Mouse (Mus musculus): ENCODE measurements around the gene D230025D16Rik. TPM values are rescaled to one million over a fixed set of nuclear protein-coding genes. Genes with fewer than 3 reads are reported as not detected.

The D230025D16Rik gene
- total RNA-seq, 1 experiment from 2014 or later, result 32.3 TPM

GRCm38 (mm10) chr8:105233126-105233935 lies 8.4 kb downstream of the D230025D16Rik start:
- no peak for ATAC-seq (replicated peaks; ENCODE audit: insufficient number of reproducible peaks, low FRiP score, low TSS enrichment, poor library complexity, severe bottlenecking)

GRCm38 (mm10) chr8:105235206-105235605 lies 10.3 kb downstream of the D230025D16Rik start:
- ATAC-seq (replicated peaks; ENCODE audit: insufficient number of reproducible peaks, low FRiP score, low TSS enrichment, poor library complexity, severe bottlenecking), result no peak

GRCm38 (mm10) chr8:105237442-105238142 lies 12.6 kb downstream of the D230025D16Rik start:
- ATAC-seq (replicated peaks; ENCODE audit: insufficient number of reproducible peaks, low FRiP score, low TSS enrichment, poor library complexity, severe bottlenecking), result no peak

GRCm38 (mm10) chr8:105241016-105241415 lies 16.1 kb downstream of the D230025D16Rik start:
- ATAC-seq (replicated peaks; ENCODE audit: insufficient number of reproducible peaks, low FRiP score, low TSS enrichment, poor library complexity, severe bottlenecking), result no peak

GRCm38 (mm10) chr8:105251954-105252353 lies 27.0 kb downstream of the D230025D16Rik start:
- ATAC-seq (replicated peaks; ENCODE audit: insufficient number of reproducible peaks, low FRiP score, low TSS enrichment, poor library complexity, severe bottlenecking), result no peak

GRCm38 (mm10) chr8:105252680-105253537 lies 28.0 kb downstream of the D230025D16Rik start:
- ATAC-seq (replicated peaks; ENCODE audit: insufficient number of reproducible peaks, low FRiP score, low TSS enrichment, poor library complexity, severe bottlenecking), result no peak

GRCm38 (mm10) chr8:105253766-105254151 lies 28.8 kb downstream of the D230025D16Rik start:
- no peak for ATAC-seq (replicated peaks; ENCODE audit: insufficient number of reproducible peaks, low FRiP score, low TSS enrichment, poor library complexity, severe bottlenecking)

- ATAC-seq (replicated peaks; ENCODE audit: insufficient number of reproducible peaks, low FRiP score, low TSS enrichment, poor library complexity, severe bottlenecking), result peak; percentile 44; the same call in 1 of the 2 replicates
Measured at GRCm38 (mm10) chr8:105254152-105254965, 29.4 kb downstream of the D230025D16Rik start.

GRCm38 (mm10) chr8:105254966-105255350 lies 30.0 kb downstream of the D230025D16Rik start, which contains the start of gene B3gnt9:
Gene B3gnt9, minus strand, starts transcription at chr8:105255153.
- ATAC-seq (replicated peaks; ENCODE audit: insufficient number of reproducible peaks, low FRiP score, low TSS enrichment, poor library complexity, severe bottlenecking), result no peak

GRCm38 (mm10) chr8:105257318-105258114 lies 32.6 kb downstream of the D230025D16Rik start:
- ATAC-seq (replicated peaks; ENCODE audit: insufficient number of reproducible peaks, low FRiP score, low TSS enrichment, poor library complexity, severe bottlenecking), result no peak

GRCm38 (mm10) chr8:105258911-105259720 lies 34.2 kb downstream of the D230025D16Rik start:
- ATAC-seq (replicated peaks; ENCODE audit: insufficient number of reproducible peaks, low FRiP score, low TSS enrichment, poor library complexity, severe bottlenecking), result 0 out of 2 replicates have a peak, but pooled peaks have one; percentile 7

- ATAC-seq (replicated peaks; ENCODE audit: insufficient number of reproducible peaks, low FRiP score, low TSS enrichment, poor library complexity, severe bottlenecking), result peak; percentile 48
Measured at GRCm38 (mm10) chr8:105259721-105260320, 34.9 kb downstream of the D230025D16Rik start.

GRCm38 (mm10) chr8:105260371-105261099 lies 35.6 kb downstream of the D230025D16Rik start:
- ATAC-seq (replicated peaks; ENCODE audit: insufficient number of reproducible peaks, low FRiP score, low TSS enrichment, poor library complexity, severe bottlenecking), result no peak

GRCm38 (mm10) chr8:105261326-105261980 lies 36.5 kb downstream of the D230025D16Rik start:
- no peak; the same call in 1 of the 2 replicates for ATAC-seq (replicated peaks; ENCODE audit: insufficient number of reproducible peaks, low FRiP score, low TSS enrichment, poor library complexity, severe bottlenecking)

GRCm38 (mm10) chr8:105263244-105263912 lies 38.4 kb downstream of the D230025D16Rik start:
- no peak for ATAC-seq (replicated peaks; ENCODE audit: insufficient number of reproducible peaks, low FRiP score, low TSS enrichment, poor library complexity, severe bottlenecking)

All from monocyte, adult 5-6 weeks (primary cell).